Mouse (Mus musculus): ENCODE data around the gene Phactr3. TPM values are rescaled to one million over a fixed set of nuclear protein-coding genes. Genes with fewer than 3 reads are reported as not detected.
A peak's percentile ranks its signal among the peaks of the same experiment; 100 is the strongest.

Phactr3 gene
- polyA plus RNA-seq, 2 experiments, result 0.02 to 0.13 TPM

GRCm38 (mm10) chr2:178247274-178247673 lies 128.5 kb downstream of the Phactr3 start:
- Histone ChIP-seq H3K4me3 (ENCODE audit: insufficient read depth in 1 of 2, low read depth in 2 of 2, low read length in 2 of 2) (no peak overlapping the region), H3K9me3 (ENCODE audit: control insufficient read depth, low read length) (no peaks in the 10 kb centered on the region), H3K4me1 (replicated peaks; ENCODE audit: control insufficient read depth in 2 of 2, insufficient read depth in 2 of 2, low read length in 1 of 2) (no peaks in the 10 kb centered on the region), H3K36me3 (replicated peaks; ENCODE audit: control insufficient read depth, insufficient read depth, low read depth) (no peaks in the 10 kb centered on the region), H3K27ac (no peak overlapping the region), H3K27me3 (ENCODE audit: control insufficient read depth, insufficient read depth, low read length) (no peaks in the 10 kb centered on the region), H3K4me2 (ENCODE audit: low read depth) (no peak overlapping the region), H3K9ac (replicated peaks) (no peak overlapping the region)
- no peak for DNase-seq (ENCODE audit: low read depth in 3 of 3, low spot score in 3 of 3)
- TF ChIP-seq EP300 (IDR thresholded peaks at IDR 0.05; ENCODE audit: low read depth), result no peak
- peak; percentile 43 for TF ChIP-seq CTCF (IDR thresholded peaks at IDR 0.05; ENCODE audit: low read depth)
- WGBS (ENCODE audit: insufficient replicate concordance), result 40% methylated on average over 8 of the region's 8 CpGs
- no peak for ATAC-seq (ENCODE audit: insufficient read depth)

DNA sequence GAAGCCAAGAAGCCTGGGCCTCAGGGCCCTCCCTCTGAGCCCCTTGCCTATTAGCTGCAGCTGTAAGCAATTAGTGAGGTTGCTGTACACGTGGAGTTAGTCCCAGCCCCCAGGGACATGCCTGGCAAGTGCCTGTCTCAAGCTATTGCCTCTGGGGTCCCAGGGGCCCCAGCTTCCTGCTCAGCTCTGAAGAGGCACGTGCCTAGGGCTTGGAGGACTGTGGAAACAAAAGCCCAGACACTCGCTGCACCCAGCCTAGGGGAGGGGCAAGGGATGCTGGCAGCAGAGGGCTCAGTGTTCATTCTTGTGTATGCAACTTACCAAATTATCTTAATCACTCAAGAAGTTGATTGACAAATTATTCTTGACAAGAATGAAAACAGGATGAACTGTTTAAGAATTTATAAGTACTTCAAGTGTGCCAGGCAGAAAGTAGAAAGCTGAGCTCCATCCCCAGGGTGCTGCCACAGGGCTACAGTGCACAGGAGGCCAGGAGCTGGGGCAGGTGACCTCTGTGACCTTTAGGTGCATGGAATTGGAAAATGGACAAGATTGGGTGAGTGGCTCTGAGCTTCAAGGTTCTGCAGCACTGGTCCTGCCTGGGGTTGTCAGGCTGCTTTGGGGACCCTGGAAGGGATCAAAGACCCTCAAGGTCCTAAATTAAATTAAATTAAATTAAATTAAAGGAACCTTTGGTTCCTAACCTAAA lies 138.5 kb downstream of the Phactr3 start:
- no peaks in the 10 kb centered on the region for H3K36me3 ChIP-seq (replicated peaks; ENCODE audit: control insufficient read depth, insufficient read depth, low read depth)
- TF ChIP-seq CTCF (IDR thresholded peaks at IDR 0.05; ENCODE audit: low read depth), result no peak
- no peak for TF ChIP-seq EP300 (IDR thresholded peaks at IDR 0.05; ENCODE audit: low read depth)
- no peaks in the 10 kb centered on the region for H3K4me1 ChIP-seq (replicated peaks; ENCODE audit: control insufficient read depth in 2 of 2, insufficient read depth in 2 of 2, low read length in 1 of 2)
- H3K9me3 ChIP-seq (ENCODE audit: control insufficient read depth, low read length), result no peaks in the 10 kb centered on the region
- no peak overlapping the region for H3K4me2 ChIP-seq (ENCODE audit: low read depth)
- ATAC-seq (ENCODE audit: insufficient read depth) (no peak), DNase-seq (ENCODE audit: low read depth in 3 of 3, low spot score in 3 of 3) (no peak)
- WGBS (ENCODE audit: insufficient replicate concordance), result 6% methylated on average over 3 of the region's 3 CpGs
- no peak overlapping the region for H3K27ac ChIP-seq
- no peak overlapping the region for H3K9ac ChIP-seq (replicated peaks)
- H3K27me3 ChIP-seq (ENCODE audit: control insufficient read depth, insufficient read depth, low read length), result no peaks in the 10 kb centered on the region
- H3K4me3 ChIP-seq (ENCODE audit: insufficient read depth in 1 of 2, low read depth in 2 of 2, low read length in 2 of 2), result no peak overlapping the region

GRCm38 (mm10) chr2:178257986-178258555 lies 139.3 kb downstream of the Phactr3 start:
- DNase-seq (ENCODE audit: low read depth in 3 of 3, low spot score in 3 of 3) (no peak), ATAC-seq (ENCODE audit: insufficient read depth) (no peak)
- Histone ChIP-seq H3K27me3 (ENCODE audit: control insufficient read depth, insufficient read depth, low read length) (no peaks in the 10 kb centered on the region), H3K4me2 (ENCODE audit: low read depth) (no peak overlapping the region), H3K4me3 (ENCODE audit: insufficient read depth in 1 of 2, low read depth in 2 of 2, low read length in 2 of 2) (no peak overlapping the region), H3K36me3 (replicated peaks; ENCODE audit: control insufficient read depth, insufficient read depth, low read depth) (no peaks in the 10 kb centered on the region), H3K9ac (replicated peaks) (no peak overlapping the region), H3K4me1 (replicated peaks; ENCODE audit: control insufficient read depth in 2 of 2, insufficient read depth in 2 of 2, low read length in 1 of 2) (no peaks in the 10 kb centered on the region), H3K27ac (no peak overlapping the region), H3K9me3 (ENCODE audit: control insufficient read depth, low read length) (no peaks in the 10 kb centered on the region)
- TF ChIP-seq CTCF (IDR thresholded peaks at IDR 0.05; ENCODE audit: low read depth) (no peak), EP300 (IDR thresholded peaks at IDR 0.05; ENCODE audit: low read depth) (no peak)
- 6% methylated on average over 2 of the region's 2 CpGs for WGBS (ENCODE audit: insufficient replicate concordance)

DNA sequence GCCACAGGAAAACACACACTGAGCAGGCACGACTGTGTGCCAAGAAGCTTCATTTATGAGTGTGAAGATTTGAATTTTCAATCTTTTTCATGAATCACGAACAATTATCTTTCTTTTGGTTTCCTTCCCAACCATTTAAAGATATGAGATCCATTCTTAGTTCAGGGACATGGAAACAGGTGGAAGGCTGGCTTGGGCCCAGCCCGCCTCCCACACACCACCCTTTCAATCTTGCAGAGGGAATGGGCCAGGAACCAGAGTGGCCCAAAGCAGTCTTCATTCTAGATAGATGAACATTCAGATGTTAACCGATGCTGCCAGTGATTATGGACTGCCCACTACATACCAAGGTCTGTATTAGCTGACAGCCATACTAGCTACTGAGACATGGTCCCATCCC lies 144.3 kb downstream of the Phactr3 start:
- H3K4me3 ChIP-seq (ENCODE audit: insufficient read depth in 1 of 2, low read depth in 2 of 2, low read length in 2 of 2), result no peak overlapping the region
- 47% methylated on average over 4 of the region's 4 CpGs for WGBS (ENCODE audit: insufficient replicate concordance)
- DNase-seq (ENCODE audit: low read depth in 3 of 3, low spot score in 3 of 3) (no peak), ATAC-seq (ENCODE audit: insufficient read depth) (no peak)
- no peaks in the 10 kb centered on the region for H3K9me3 ChIP-seq (ENCODE audit: control insufficient read depth, low read length)
- no peaks in the 10 kb centered on the region for H3K27me3 ChIP-seq (ENCODE audit: control insufficient read depth, insufficient read depth, low read length)
- H3K9ac ChIP-seq (replicated peaks), result no peak overlapping the region
- no peak overlapping the region for H3K27ac ChIP-seq
- no peak for TF ChIP-seq EP300 (IDR thresholded peaks at IDR 0.05; ENCODE audit: low read depth)
- no peak for TF ChIP-seq CTCF (IDR thresholded peaks at IDR 0.05; ENCODE audit: low read depth)
- H3K36me3 ChIP-seq (replicated peaks; ENCODE audit: control insufficient read depth, insufficient read depth, low read depth), result no peaks in the 10 kb centered on the region
- no peak overlapping the region for H3K4me2 ChIP-seq (ENCODE audit: low read depth)
- H3K4me1 ChIP-seq (replicated peaks; ENCODE audit: control insufficient read depth in 2 of 2, insufficient read depth in 2 of 2, low read length in 1 of 2), result no peaks in the 10 kb centered on the region

DNA sequence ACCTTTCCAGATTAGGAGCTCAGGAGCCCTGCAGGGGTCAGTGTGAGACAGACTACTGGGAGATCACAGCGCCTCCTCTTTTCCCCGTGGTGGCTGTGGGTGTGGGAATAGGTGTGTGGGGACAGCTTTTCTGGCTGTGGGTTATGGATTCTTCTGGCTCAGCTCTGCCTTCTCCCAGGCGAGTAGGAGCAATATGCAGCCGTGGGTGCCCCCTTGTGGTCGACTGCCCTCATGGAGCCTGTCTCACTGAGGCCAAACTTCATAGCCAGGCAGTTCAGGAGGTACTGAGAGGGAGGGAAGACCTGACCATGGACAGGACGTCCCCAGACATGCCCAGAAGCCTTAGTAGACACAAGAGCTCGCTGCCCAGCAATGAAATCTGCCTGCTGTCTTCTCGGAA lies 145.6 kb downstream of the Phactr3 start:
- Histone ChIP-seq H3K36me3 (replicated peaks; ENCODE audit: control insufficient read depth, insufficient read depth, low read depth) (no peaks in the 10 kb centered on the region), H3K4me1 (replicated peaks; ENCODE audit: control insufficient read depth in 2 of 2, insufficient read depth in 2 of 2, low read length in 1 of 2) (no peaks in the 10 kb centered on the region), H3K4me2 (ENCODE audit: low read depth) (no peak overlapping the region), H3K27me3 (ENCODE audit: control insufficient read depth, insufficient read depth, low read length) (no peaks in the 10 kb centered on the region), H3K27ac (no peak overlapping the region), H3K4me3 (ENCODE audit: insufficient read depth in 1 of 2, low read depth in 2 of 2, low read length in 2 of 2) (no peak overlapping the region), H3K9ac (replicated peaks) (no peak overlapping the region), H3K9me3 (ENCODE audit: control insufficient read depth, low read length) (no peaks in the 10 kb centered on the region)
- no peak for ATAC-seq (ENCODE audit: insufficient read depth)
- TF ChIP-seq CTCF (IDR thresholded peaks at IDR 0.05; ENCODE audit: low read depth) (peak; percentile 87), EP300 (IDR thresholded peaks at IDR 0.05; ENCODE audit: low read depth) (no peak)
- 3% methylated on average over 8 of the region's 8 CpGs for WGBS (ENCODE audit: insufficient replicate concordance)
- peak in 1 of 3 experiments; percentile 6 for DNase-seq (ENCODE audit: low read depth in 3 of 3, low spot score in 3 of 3)

Measured in liver, embryonic 14.5 days (tissue).